Mouse (Mus musculus) brain, embryonic 18.5 days (tissue): ENCODE results near the gene Spata45.
"Not testable (repeated sequence)": the region's sequence is repeated elsewhere in the genome, so short reads cannot be mapped to it uniquely, and the experiment has no call there.

ENCODE experiments used
- DNase-seq: peaks from one replicate; pipeline ENCODE4 v3.0.0-alpha.2; 2012; ENCODE audit warnings: low read depth, low spot score

Spata45 gene

DNA sequence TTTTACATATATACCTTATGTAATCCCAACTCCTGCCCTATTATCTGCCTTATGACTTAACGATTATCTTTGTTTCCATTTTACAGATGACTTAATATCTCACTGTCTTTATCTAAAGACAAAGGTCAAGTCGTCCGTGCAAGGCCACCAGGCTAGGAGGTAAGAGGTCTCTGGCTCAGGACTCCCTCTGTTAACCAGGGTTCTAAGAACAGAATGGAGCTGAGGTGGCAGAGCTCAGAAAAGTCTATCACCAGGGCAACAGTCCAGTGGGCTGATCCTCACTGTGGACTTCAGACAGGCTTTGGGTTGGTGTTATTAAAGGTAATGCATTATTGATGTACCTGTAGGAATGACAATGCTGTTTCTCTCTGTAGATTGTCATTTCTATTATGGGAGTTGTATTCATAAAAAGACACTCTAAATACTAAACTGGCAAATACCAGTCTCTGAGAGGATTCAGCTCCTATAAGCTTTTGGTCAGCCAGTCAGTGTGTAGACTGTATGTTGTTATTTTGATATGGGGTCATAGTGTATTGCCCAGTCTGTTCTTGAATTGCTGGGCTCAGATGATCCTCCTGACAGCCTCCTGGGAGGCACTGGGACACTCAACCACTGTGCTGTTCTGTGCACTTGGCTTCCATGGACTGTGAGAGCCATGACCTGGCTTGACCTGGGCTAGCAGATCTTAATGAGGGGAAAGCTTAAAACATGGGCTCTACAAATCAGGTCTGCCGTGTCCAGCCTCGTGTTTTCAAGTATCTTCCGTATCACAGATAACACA lies at the start of gene Spata45:
Spata45 (plus strand) TSS at position 86 of the 781 bp plus-strand sequence.
- DNase-seq = no peak

- DNase-seq = no peak
Observed at GRCm38 (mm10) chr1:190989437-190990082, 46.9 kb upstream of the Spata45 start.

DNA sequence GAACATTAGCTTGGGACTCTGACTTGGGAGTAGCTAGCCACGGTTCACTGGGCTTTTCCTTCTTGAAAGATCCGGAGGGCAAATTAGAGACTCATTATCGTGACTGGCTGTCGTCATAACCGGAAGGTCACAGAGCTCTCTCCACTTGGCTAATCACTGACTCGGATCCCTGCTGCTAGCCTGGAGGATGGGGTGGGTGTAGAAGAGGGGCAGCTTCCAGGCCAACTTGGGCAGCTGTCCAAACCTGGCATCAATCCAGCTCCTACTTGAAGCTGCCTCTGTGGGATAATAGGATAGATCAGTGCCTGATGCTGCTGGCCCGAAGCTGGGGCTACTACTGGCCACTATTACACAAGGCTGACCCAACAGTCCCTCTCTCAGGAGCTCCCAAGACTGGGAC lies 40.9 kb upstream of the Spata45 start:
- DNase-seq = no peak

DNA sequence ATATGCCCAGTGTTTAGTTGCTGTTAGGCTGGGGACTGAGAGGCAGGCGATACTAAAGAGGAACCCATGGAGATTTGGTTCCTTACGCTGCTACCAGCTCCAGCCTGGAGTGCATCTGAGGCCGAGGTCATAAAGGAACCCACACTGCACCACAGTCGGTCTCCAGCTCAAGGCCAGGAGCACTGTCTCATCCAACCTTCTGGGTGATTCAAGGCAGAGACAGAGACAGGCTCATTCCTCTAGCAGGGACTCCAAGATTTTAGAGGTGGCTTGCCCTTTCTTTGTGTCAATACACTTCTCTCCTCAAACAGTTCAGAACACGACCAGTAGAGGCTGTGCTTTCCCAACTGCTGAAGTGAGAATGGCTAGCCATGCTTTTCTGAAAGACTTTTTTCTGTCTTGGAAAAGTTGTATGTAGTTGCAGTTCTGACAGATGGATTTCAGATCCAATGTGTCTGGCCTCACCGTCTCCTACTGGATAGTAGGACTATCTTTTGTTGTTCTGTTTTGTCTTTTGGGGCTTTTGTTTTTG lies 40.0 kb upstream of the Spata45 start:
- DNase-seq = no peak

DNA sequence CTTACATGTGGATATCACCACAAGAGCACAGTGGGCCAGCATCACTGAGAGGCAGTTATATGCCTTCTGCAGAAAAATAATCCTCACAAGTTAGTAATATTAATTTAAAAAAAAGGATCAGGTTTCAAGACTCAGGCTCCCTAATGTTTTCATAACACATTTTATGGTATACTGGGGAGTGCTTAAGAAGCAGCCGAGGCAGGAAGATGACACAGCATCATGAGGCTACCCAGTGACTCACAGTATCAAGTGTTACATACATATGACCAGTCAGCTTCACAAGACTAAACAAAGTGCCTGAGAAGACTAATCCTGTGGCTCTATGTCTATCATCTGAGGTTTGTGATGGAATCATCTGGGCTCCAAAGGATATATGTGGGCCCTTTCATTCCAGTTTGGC lies 38.4 kb upstream of the Spata45 start:
- DNase-seq = no peak

GRCm38 (mm10) chr1:191000686-191001085 lies 35.8 kb upstream of the Spata45 start:
- DNase-seq = no peak

GRCm38 (mm10) chr1:191002201-191002600 lies 34.2 kb upstream of the Spata45 start:
- no peak for DNase-seq

DNA sequence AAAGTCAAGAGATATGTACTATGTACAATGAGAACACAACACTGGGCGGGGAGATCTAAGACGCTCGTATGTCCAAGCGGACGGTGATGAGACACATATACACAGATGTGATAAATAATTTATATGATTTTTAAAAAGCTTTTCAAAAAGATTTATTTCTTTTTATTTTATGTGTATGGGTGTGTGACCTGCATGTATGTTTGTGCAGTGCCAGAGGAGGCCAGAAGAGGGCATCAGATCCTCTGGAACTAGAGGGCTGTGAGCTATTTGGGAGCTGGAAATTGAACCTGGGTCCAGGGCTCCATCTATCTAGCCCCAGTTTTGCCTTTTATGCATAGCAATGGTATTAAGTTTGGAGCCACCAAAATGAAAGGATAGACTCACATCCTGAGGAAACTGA lies 27.7 kb upstream of the Spata45 start:
- no peak for DNase-seq

- no peak for DNase-seq
Observed at GRCm38 (mm10) chr1:191014271-191014670, 22.2 kb upstream of the Spata45 start.

- no peak for DNase-seq
Observed at GRCm38 (mm10) chr1:191019803-191020202, 16.6 kb upstream of the Spata45 start.

GRCm38 (mm10) chr1:191020217-191020924 lies 16.1 kb upstream of the Spata45 start:
- no peak for DNase-seq

DNA sequence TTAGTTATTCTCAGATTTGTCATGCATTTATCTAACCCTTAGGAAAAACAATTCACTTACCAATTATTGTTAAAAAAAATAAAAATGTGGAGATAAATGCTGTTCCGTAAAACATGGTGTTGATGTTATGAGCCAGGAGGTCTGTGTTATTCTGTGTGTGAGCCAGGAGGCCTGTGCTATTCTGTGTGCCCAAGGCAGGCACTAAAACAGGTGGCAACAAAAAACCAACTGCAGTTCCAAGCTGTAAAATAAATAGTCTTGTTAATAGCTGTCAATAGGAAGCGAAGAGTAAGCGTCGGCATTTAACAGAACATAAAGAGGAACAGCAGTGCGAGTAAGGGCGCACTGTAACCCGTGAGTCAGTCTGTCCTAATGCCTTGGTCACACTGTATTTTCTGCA lies 15.4 kb upstream of the Spata45 start:
- DNase-seq = no peak

DNA sequence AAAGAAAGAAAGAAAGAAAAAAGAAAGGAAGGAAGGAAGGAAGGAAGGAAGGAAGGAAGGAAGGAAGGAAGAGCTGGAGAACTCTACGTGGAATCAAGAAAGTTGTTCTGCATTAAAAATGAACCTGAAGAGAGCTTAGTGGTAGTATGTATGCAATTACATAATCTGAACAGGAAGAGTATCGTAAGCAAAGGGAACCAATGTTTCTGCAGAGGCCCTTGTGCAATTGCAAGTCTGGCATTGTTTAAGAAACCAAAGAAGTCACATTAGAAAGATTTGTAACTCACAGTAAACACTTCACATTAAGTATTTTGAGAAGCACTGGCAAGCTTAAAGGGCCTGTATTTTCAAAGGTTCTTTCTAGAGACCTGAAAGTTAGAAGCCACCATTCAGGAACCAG lies 13.3 kb upstream of the Spata45 start:
- no peak for DNase-seq

DNA sequence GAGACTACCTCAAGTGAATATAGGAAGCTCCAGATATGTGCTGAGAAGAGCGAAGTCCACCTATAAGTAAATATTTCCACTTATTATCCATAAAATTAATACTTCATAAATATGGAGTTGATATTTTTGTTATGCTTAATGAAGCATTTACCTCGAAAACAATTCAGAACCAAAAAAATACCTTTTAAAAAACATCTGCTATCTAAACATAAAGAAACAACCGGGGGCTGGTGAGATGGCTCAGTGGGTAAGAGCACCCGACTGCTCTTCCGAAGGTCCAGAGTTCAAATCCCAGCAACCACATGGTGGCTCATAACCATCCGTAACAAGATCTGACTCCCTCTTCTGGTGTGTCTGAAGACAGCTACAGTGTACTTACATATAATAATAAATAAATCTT lies 12.6 kb upstream of the Spata45 start:
- DNase-seq = not testable (repeated sequence)

GRCm38 (mm10) chr1:191025016-191026012 lies 11.1 kb upstream of the Spata45 start:
- DNase-seq = no peak

DNA sequence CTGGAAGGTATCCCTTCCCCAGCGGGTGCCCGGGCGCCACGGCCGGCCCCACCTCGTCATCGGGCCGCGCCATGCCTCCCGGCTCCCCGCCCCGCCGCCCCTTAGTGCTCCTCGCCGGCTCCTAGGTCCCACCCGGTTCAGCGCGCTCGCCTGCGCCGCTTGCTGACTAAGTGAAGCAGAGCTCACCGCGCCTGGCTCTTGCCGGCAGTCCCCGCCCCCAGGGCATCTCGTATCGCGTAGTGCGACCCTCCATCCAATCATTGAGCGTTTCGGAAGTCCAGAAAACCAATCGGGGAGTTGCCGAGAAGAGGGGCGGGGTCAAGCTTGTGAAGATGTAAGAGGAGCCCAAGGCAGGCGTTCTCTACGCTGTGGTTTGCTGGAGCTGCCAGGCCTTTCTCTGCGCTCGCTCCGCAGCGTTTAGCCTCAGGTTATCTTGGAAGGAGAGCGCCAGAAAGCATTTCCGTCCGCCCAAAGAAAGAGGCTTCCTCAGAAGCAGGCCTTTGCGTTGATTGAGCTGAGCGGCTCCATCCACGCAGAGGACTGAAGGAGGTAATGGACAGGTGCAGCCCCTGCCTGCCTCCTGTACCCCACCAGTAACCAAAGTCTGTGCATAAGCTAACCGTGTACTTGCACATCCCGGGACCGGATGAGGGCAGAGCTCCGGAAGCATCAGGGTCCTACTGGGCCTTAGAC lies 10.3 kb upstream of the Spata45 start, which contains the start of gene Flvcr1:
Flvcr1 (minus strand) TSS at position 138 of the 693 bp plus-strand sequence.
- DNase-seq = peak; percentile 98

DNA sequence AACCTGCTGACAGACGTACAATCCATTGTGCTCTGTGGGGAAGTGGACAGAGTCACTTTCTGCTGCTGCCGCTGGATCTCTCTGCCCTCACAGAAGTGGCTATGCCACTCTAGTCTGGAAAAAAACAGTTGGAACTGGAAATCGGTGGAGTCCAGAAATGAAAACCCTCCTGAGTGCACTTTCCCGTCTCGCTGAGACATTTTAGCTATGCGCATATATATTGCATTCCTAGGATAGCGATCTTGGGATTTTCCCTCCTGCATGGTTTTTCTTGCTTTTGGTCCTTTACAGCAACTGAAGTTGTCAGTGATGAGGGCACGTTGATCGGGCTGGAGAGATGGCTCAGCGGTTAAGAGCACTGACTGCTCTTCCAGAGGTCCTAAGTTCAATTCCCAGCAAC lies 6.3 kb upstream of the Spata45 start:
- no peak for DNase-seq

DNA sequence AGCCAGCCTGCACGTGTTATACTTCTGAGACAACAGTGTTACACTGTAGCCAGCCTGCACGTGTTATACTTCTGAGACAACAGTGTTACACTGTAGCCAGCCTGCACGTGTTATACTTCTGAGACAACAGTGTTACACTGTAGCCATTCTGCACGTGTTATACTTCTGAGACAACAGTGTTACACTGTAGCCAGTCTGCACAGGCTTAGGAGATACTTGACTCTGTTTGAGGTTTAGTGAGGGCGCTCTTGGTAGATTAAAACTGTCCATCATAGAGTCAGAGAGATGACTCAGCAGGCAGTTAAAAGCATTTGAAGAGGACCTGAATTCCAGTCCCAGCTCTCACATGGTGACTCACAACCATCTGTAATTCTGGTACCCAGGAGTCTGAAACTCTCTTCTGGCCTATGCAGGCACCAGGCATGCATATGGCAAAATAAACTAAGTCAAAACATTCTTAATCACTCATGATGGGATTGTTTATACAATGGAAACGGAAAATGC lies 5.5 kb upstream of the Spata45 start:
- DNase-seq = not testable (repeated sequence)

GRCm38 (mm10) chr1:191035649-191036048 lies 790 bp upstream of the Spata45 start:
- no peak for DNase-seq

GRCm38 (mm10) chr1:191037999-191038398 lies 1.6 kb downstream of the Spata45 start:
- DNase-seq = no peak
